Mouse (Mus musculus) heart, adult 2 months (tissue): ENCODE measurements at regions not wholly inside any gene's neighbourhood (a gene's known extent, or its start where the extent isn't known, plus 50 kb on each side); places are given as distances from the start of the nearest gene placed in this dataset.

Experiments used
- DNase-seq, 2 experiments: peaks; one replicate each; pipeline ENCODE4 v3.0.0; 2021
- H3K27ac ChIP-seq: fragments of 200-600 bp; 2 replicates; pipeline ENCODE4 v1.8.1; 2022
- H3K27me3 ChIP-seq: fragments of 200-500 bp; 2 replicates; pipeline ENCODE4 v1.6.1; 2012; ENCODE audit warnings: mild to moderate bottlenecking, low read length, inconsistent platforms, mixed read lengths; ENCODE audit not compliant: control insufficient read depth, insufficient read depth
- H3K36me3 ChIP-seq: fragments of 200-500 bp; 2 replicates; pipeline ENCODE4 v1.6.1; 2012; ENCODE audit warnings: low read length, inconsistent platforms; ENCODE audit not compliant: control insufficient read depth, insufficient read depth
- H3K4me1 ChIP-seq: fragments of 200-500 bp; 2 replicates; pipeline ENCODE4 v1.6.1; 2011; ENCODE audit warnings: low read length; ENCODE audit not compliant: control insufficient read depth, insufficient read depth
- H3K4me3 ChIP-seq: fragments of 200-600 bp; 2 replicates; pipeline ENCODE4 v1.8.1; 2022
- H3K79me2 ChIP-seq: fragments of 200-500 bp; replicated peaks from 2 replicates; pipeline ENCODE4 v1.6.1; 2012; ENCODE audit warnings: mild to moderate bottlenecking, inconsistent platforms, low read length, moderate library complexity, mixed read lengths; ENCODE audit not compliant: control insufficient read depth, insufficient read depth
- H3K9ac ChIP-seq: fragments of 200-500 bp; 2 replicates; pipeline ENCODE4 v1.6.1; 2012; ENCODE audit warnings: low read depth, mild to moderate bottlenecking, control low read depth, inconsistent platforms, low read length, mixed read lengths
- CTCF ChIP-seq: fragments of 200-600 bp; IDR thresholded peaks from 2 replicates; pipeline ENCODE4 v1.8.1; 2022; ENCODE audit warnings: antibody characterized with exemption, mild to moderate bottlenecking, moderate library complexity
- EP300 ChIP-seq: fragments of 200-500 bp; IDR thresholded peaks from 2 replicates; pipeline ENCODE4 v1.6.1; 2011; ENCODE audit warnings: low read depth, low read length, control low read depth; ENCODE audit not compliant: insufficient read depth
- POLR2A ChIP-seq: fragments of 200-500 bp; IDR thresholded peaks from 2 replicates; pipeline ENCODE4 v1.6.1; 2011; ENCODE audit warnings: mild to moderate bottlenecking, low read depth, low read length, control low read depth; ENCODE audit not compliant: insufficient read depth
- WGBS: fragments of 180-500 bp; shearing (Covaris S2); methylation state at CpG from one replicate; pipeline ENCODE4 v1.1.7; 2018; 5-methylcytosine and 5-hydroxymethylcytosine counted together
- intact Hi-C: fragments of 180-260 bp; cut with DNase I; formaldehyde crosslinking; loops from one replicate; pipeline ENCODE4 v1.15.1; 2025

DNA sequence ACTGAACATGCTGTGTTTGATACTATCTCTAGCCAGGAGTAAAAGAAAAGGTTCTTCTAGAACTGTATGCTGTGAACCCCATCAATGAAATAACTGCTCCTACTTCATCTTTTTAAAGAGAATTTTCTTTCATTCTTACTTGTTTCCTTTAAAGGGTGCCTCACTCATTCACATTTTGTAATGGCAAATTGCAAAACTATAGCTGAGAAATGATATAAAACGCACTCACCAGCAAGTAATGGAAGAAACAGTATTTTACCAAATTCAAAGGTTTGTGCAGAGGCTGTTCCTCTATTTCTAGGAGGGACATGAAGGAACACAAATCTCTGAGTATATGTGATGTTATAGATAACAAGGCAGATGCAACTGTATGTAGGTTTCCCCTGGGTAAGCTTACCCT is 183.4 kb downstream of the Gm11146 start:
- DNase-seq = no peak
- H3K27me3 ChIP-seq = no peaks in the 10 kb centered on the region
- intact Hi-C loops = no loop called here
- H3K4me1 ChIP-seq = no peaks in the 10 kb centered on the region; the same call in 1 of the 2 replicates
- 96% methylated on average over 1 of the region's 1 CpGs for WGBS
- TF ChIP-seq CTCF (no peak), POLR2A (no peak), EP300 (no peak)
- H3K36me3 ChIP-seq = peaks cover 2% of the 10 kb centered on the region; the same call in 1 of the 2 replicates
- no peaks in the 10 kb centered on the region; the same call in 1 of the 2 replicates for H3K79me2 ChIP-seq
- no peak overlapping the region for H3K4me3 ChIP-seq
- no peak overlapping the region for H3K27ac ChIP-seq
- no peak overlapping the region for H3K9ac ChIP-seq

DNA sequence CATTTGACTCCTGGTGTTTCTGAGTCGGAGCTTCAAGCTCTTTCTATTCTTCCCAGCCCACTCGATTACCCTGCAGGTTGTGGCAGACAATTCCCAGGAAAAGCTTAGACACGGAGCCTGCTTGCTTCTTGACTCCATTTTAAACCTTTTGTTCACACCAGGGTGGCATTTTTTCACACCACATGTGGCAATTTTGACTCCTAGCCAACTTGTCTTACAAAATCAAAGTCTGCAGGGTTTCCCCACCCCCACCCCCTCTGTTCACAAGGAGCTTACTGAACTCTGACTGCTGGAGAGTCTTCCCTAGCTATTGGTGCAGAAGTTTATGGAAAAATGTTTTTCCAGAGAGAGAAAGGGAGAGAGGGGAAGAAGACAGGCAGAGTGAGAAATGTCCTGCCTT is 184.1 kb downstream of the Gm11146 start:
- Histone ChIP-seq H3K36me3 (peaks cover 2% of the 10 kb centered on the region; the same call in 1 of the 2 replicates), H3K9ac (no peak overlapping the region), H3K27me3 (no peaks in the 10 kb centered on the region), H3K79me2 (no peaks in the 10 kb centered on the region; the same call in 1 of the 2 replicates), H3K4me3 (no peak overlapping the region), H3K4me1 (no peaks in the 10 kb centered on the region; the same call in 1 of the 2 replicates), H3K27ac (peak overlapping the region; percentile 18; the same call in 1 of the 2 replicates)
- intact Hi-C loops = no loop called here
- 28% methylated on average over 3 of the region's 3 CpGs for WGBS
- peak; percentile 17 to 24 for DNase-seq
- TF ChIP-seq CTCF = no peak
- TF ChIP-seq EP300 = no peak
- no peak for TF ChIP-seq POLR2A

DNA sequence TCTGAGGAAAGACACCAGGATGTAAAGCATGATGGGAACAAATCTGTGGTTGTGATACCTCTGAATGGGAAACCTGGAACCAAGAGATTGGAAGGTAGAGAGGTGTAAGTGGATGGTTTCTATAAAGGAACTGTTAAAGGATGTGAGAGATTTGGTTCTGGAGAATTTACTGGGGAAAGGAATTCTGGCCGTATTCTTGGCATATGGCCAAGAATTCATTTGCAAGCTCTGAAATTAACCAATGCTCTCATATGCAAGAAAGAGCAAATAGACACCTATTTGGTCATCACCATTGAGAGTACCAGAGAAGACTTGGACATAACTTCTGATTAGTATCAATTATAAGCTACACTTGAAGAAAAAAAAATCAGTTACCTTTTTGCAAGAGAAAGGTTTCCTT is 187.3 kb downstream of the Gm11146 start:
- intact Hi-C loops = no loop called here
- H3K4me3 ChIP-seq = no peak overlapping the region
- H3K27me3 ChIP-seq = no peaks in the 10 kb centered on the region
- DNase-seq = no peak
- TF ChIP-seq POLR2A (no peak), EP300 (no peak), CTCF (no peak)
- H3K4me1 ChIP-seq = no peaks in the 10 kb centered on the region; the same call in 1 of the 2 replicates
- no peaks in the 10 kb centered on the region for H3K79me2 ChIP-seq
- peaks cover 2% of the 10 kb centered on the region; the same call in 1 of the 2 replicates for H3K36me3 ChIP-seq
- 5% methylated on average over 1 of the region's 1 CpGs for WGBS
- H3K27ac ChIP-seq = no peak overlapping the region
- no peak overlapping the region for H3K9ac ChIP-seq

DNA sequence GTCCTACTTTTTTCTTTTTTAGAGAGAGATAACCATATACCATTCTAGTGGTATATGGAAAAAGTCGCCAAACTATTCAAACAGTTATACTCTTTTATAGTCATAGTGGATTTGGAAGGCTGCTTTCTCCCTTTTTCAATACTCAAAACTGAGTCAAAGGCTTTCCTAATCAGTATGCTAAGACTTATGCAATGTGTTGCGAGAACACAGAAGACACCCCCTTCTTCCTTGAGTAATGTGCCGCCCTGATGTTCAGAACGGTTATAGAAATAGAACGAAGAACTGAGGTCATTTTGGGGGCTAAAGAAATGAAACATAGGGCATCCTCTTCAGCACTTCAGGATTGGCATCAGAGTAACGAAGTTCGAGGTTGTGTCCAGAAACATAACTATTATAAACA is 192.7 kb downstream of the Gm11146 start:
- no peaks in the 10 kb centered on the region for H3K27me3 ChIP-seq
- no peak overlapping the region for H3K27ac ChIP-seq
- H3K9ac ChIP-seq = no peak overlapping the region
- TF ChIP-seq EP300 = no peak
- no peak for TF ChIP-seq POLR2A
- no peak for TF ChIP-seq CTCF
- 0 out of 2 replicates have a peak, but pooled peaks cover 1% of the 10 kb centered on the region for H3K79me2 ChIP-seq
- intact Hi-C loops = no loop called here
- no peaks in the 10 kb centered on the region for H3K36me3 ChIP-seq
- H3K4me3 ChIP-seq = no peak overlapping the region
- WGBS = 91% methylated on average over 7 of the region's 7 CpGs
- no peaks in the 10 kb centered on the region for H3K4me1 ChIP-seq
- DNase-seq = no peak

GRCm38 (mm10) chr16:77406999-77407398 is 194.9 kb downstream of the Gm11146 start:
- Histone ChIP-seq H3K27ac (no peak overlapping the region), H3K4me1 (no peaks in the 10 kb centered on the region; the same call in 1 of the 2 replicates), H3K9ac (no peak overlapping the region), H3K27me3 (no peaks in the 10 kb centered on the region), H3K36me3 (no peaks in the 10 kb centered on the region), H3K79me2 (peaks cover 1% of the 10 kb centered on the region; the same call in 1 of the 2 replicates), H3K4me3 (no peak overlapping the region)
- no peak for DNase-seq
- no peak for TF ChIP-seq POLR2A
- TF ChIP-seq EP300 = no peak
- no peak for TF ChIP-seq CTCF
- intact Hi-C loops = no loop called here
- 91% methylated on average over 5 of the region's 5 CpGs for WGBS

DNA sequence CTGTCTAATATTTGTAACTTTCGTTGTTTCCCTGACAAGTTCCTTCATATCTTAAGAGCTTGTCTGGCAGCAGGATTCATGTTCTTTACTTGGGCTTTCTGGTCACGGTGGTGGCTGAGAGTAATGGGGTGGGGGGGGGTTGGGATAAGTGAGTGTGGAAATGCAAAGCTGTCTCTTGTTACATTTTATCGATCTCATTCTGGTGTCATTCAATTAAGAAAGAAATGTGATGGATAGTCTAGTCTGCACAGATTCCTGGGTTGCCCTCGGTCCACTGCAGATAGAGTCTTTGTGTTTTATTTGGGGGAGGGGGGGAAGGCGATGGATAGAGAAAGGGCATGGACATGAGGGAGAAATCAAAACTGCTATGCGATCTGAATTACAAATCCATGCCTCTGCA is 196.0 kb downstream of the Gm11146 start:
- H3K79me2 ChIP-seq = peaks cover 1% of the 10 kb centered on the region; the same call in 1 of the 2 replicates
- H3K9ac ChIP-seq = no peak overlapping the region
- no peak overlapping the region for H3K27ac ChIP-seq
- WGBS = 74% methylated on average over 6 of the region's 6 CpGs
- H3K36me3 ChIP-seq = peaks cover 2% of the 10 kb centered on the region
- DNase-seq = no peak
- peaks cover 2% of the 10 kb centered on the region for H3K4me1 ChIP-seq
- no peak for TF ChIP-seq CTCF
- TF ChIP-seq POLR2A = no peak
- no peak for TF ChIP-seq EP300
- intact Hi-C loops = no loop called here
- H3K4me3 ChIP-seq = no peak overlapping the region
- no peaks in the 10 kb centered on the region for H3K27me3 ChIP-seq
